Mouse (Mus musculus) spleen, adult 2 months (tissue): ENCODE results near the gene Tead3.

Experiments used
- CTCF ChIP-seq: fragments of 200-500 bp; IDR thresholded peaks from 2 replicates; pipeline ENCODE4 v1.5.1; 2011; ENCODE audit warnings: mild to moderate bottlenecking, inconsistent platforms; ENCODE audit not compliant: insufficient read depth, insufficient read length, insufficient replicate concordance; ENCODE audit errors: extremely low read depth
- POLR2A ChIP-seq: fragments of 200-500 bp; IDR thresholded peaks from 2 replicates; pipeline ENCODE4 v1.6.1; 2011; ENCODE audit warnings: low read depth, low read length, inconsistent platforms

GRCm38 (mm10) chr17:28300323-28300722, 50.3 kb downstream of the Tead3 start:
- TF ChIP-seq CTCF (no peak), POLR2A (no peak)
